Mouse (Mus musculus) limb, embryonic 13.5 days (tissue): ENCODE results near the gene Eif3k. TPM values are rescaled to one million over a fixed set of nuclear protein-coding genes. Genes with fewer than 3 reads are reported as not detected.
A peak's percentile ranks its signal among the peaks of the same experiment; 100 is the strongest.

ENCODE experiments used
- ATAC-seq: fragments of 200-750 bp; cut with Nextera tagmentation; 2 replicates; pipeline ENCODE4 v1.8.0; 2017; ENCODE audit warnings: low read depth, moderate number of reproducible peaks, moderate TSS enrichment; ENCODE audit not compliant: low FRiP score
- H3K27ac ChIP-seq: fragments of 300-500 bp; sonication (generic); 2 replicates; pipeline ENCODE4 v1.5.1; 2015; ENCODE audit warnings: inconsistent platforms, mild to moderate bottlenecking, moderate library complexity
- H3K27me3 ChIP-seq: fragments of 300-500 bp; sonication (generic); 2 replicates; pipeline ENCODE4 v1.6.1; 2015; ENCODE audit warnings: mild to moderate bottlenecking, inconsistent platforms
- H3K36me3 ChIP-seq: fragments of 300-500 bp; sonication (generic); 2 replicates; pipeline ENCODE4 v1.6.1; 2015; ENCODE audit warnings: inconsistent platforms, mild to moderate bottlenecking, moderate library complexity
- H3K4me1 ChIP-seq: fragments of 300-500 bp; sonication (generic); 2 replicates; pipeline ENCODE4 v1.6.1; 2015; ENCODE audit warnings: inconsistent platforms
- H3K4me2 ChIP-seq: fragments of 300-500 bp; sonication (generic); replicated peaks from 2 replicates; pipeline ENCODE4 v1.6.1; 2015; ENCODE audit warnings: inconsistent platforms, mild to moderate bottlenecking, moderate library complexity
- H3K4me3 ChIP-seq: fragments of 300-500 bp; sonication (generic); 2 replicates; pipeline ENCODE4 v1.5.1; 2015; ENCODE audit warnings: moderate library complexity, mild to moderate bottlenecking, inconsistent platforms
- H3K9ac ChIP-seq: fragments of 300-500 bp; sonication (generic); 2 replicates; pipeline ENCODE4 v1.6.1; 2015; ENCODE audit warnings: mild to moderate bottlenecking, inconsistent platforms
- H3K9me3 ChIP-seq: fragments of 300-500 bp; sonication (generic); 2 replicates; pipeline ENCODE4 v1.6.1; 2016; ENCODE audit warnings: inconsistent platforms
- WGBS: fragments of 180-500 bp; shearing (Covaris S2); methylation state at CpG from one replicate; pipeline ENCODE4 v1.1.7; 2015; 5-methylcytosine and 5-hydroxymethylcytosine counted together
- polyA plus RNA-seq: library from polyadenylated mRNA; unstranded; fragments of >200 nt; fragmentation: Nextera tagmentation; extraction: Ambion mirVana; gene quantifications from 2 replicates; pipeline ENCODE4 v1.2.1, GENCODE M21; 2015

Gene Eif3k
- polyA plus RNA-seq, 1 experiment from 2014 or later: 422 TPM

DNA sequence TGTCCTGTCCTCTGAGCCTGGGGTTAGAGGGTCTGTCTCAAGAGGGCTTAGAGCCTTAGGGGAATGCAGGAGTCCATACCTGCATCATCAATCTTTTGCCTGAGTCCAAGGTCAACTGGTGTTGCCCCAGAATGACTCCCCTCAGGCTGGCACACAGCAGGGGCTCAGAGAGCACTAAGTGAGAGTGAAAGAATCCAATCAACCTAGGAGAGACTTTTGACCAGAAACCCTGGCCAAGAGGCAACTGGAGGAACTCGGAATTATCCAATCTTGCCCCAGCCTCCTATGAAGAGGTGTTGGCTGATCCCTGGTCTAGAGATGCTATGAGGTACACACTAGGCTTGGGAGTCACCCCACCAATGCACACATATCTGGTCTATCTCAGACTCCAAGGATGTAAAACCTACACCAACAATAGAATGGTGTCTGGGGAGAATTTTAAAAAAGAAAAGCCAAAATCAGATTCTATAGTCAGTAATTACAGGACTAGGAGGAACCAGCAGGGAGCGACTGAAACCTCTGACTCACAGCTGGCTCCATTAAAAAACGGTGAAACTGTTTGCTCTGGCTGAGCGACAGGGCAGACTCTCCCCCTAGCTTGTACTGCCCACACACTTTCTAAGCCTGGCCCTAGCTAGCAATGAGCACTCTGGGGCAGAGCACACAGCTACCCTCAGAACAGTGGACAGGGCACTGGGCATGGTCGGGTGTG, 51.2 kb downstream of the Eif3k start:
- H3K4me1 ChIP-seq: peaks cover 56% of the 10 kb centered on the region
- H3K4me2 ChIP-seq: no peak overlapping the region; the same call in none of the 2 replicates
- peak overlapping the region; percentile 80 for H3K27ac ChIP-seq
- no peak overlapping the region for H3K4me3 ChIP-seq
- H3K9ac ChIP-seq: 0 out of 2 replicates have a peak overlapping the region, but pooled peaks have one; percentile 13
- no peak for ATAC-seq
- no peaks in the 10 kb centered on the region for H3K9me3 ChIP-seq
- peaks cover 17% of the 10 kb centered on the region for H3K36me3 ChIP-seq
- 43% methylated on average over 5 of the region's 5 CpGs for WGBS
- H3K27me3 ChIP-seq: no peaks in the 10 kb centered on the region

DNA sequence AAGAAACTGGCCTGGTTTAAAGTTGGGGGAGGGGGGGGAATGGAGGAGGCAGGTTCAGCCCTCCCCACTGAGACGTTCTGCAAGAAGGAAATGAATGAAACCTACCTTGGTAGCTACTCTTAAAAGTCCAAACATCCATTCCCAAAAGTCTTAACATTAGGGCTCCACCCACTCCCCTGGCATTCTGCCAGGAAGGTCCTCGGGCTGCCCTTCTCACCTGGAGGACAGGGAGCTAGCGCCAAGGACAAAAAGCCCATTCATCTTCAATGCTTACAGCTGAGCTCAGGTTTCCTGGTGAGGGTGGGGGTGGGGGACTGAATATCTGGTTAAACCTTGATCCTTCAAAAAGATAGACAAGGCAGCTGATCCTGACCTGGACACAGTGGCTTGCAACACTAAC, 52.3 kb downstream of the Eif3k start:
- ATAC-seq: no peak
- Histone ChIP-seq H3K4me2 (peak overlapping the region; percentile 5; the same call in 1 of the 2 replicates), H3K9me3 (no peaks in the 10 kb centered on the region), H3K9ac (no peak overlapping the region), H3K27me3 (no peaks in the 10 kb centered on the region), H3K4me3 (no peak overlapping the region), H3K36me3 (peaks cover 10% of the 10 kb centered on the region), H3K27ac (peak overlapping the region; percentile 80), H3K4me1 (peaks cover 67% of the 10 kb centered on the region)
- WGBS: 32% methylated on average over 3 of the region's 3 CpGs

- WGBS: 71% methylated on average over 2 of the region's 2 CpGs
- no peak overlapping the region for H3K9ac ChIP-seq
- peaks cover 83% of the 10 kb centered on the region for H3K4me1 ChIP-seq
- no peak overlapping the region for H3K4me3 ChIP-seq
- H3K27me3 ChIP-seq: no peaks in the 10 kb centered on the region
- H3K36me3 ChIP-seq: peaks cover 7% of the 10 kb centered on the region; the same call in 1 of the 2 replicates
- H3K4me2 ChIP-seq: no peak overlapping the region
- ATAC-seq: no peak
- no peaks in the 10 kb centered on the region for H3K9me3 ChIP-seq
- H3K27ac ChIP-seq: peak overlapping the region; percentile 96
Observed at GRCm38 (mm10) chr7:28926172-28926571, 55.5 kb downstream of the Eif3k start.

DNA sequence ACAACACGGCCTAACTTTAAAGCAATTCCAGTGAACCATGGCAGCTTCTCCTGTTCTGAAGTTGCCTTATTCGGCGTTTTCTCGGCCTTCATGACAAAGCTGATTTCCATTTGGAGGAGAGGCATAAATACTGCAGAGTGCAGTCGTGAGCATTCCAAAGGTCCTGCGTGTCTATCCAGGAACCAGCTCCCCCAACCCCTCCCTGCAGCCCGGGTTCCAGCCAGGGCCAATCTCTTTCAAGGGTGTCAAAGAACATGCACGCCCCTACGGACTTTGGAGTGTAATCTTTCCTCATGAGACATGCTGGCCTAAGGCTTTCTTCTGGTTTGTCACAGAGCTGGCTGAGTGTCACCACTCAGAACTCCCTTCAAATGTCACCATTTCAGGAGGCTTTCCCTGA, 56.3 kb downstream of the Eif3k start:
- WGBS: 24% methylated on average over 9 of the region's 9 CpGs
- 0 out of 2 replicates have a peak, but pooled peaks have one; percentile 37 for ATAC-seq
- peaks cover 83% of the 10 kb centered on the region for H3K4me1 ChIP-seq
- H3K36me3 ChIP-seq: peaks cover 8% of the 10 kb centered on the region; the same call in 1 of the 2 replicates
- H3K9me3 ChIP-seq: no peaks in the 10 kb centered on the region
- no peaks in the 10 kb centered on the region for H3K27me3 ChIP-seq
- H3K9ac ChIP-seq: peak overlapping the region; percentile 35; the same call in 1 of the 2 replicates
- H3K27ac ChIP-seq: peak overlapping the region; percentile 96
- H3K4me3 ChIP-seq: no peak overlapping the region
- 0 out of 2 replicates have a peak overlapping the region, but pooled peaks have one; percentile 10 for H3K4me2 ChIP-seq

GRCm38 (mm10) chr7:28924802-28925201, 56.9 kb downstream of the Eif3k start:
- H3K27me3 ChIP-seq: no peaks in the 10 kb centered on the region
- H3K9ac ChIP-seq: peak overlapping the region; percentile 35; the same call in 1 of the 2 replicates
- 0 out of 2 replicates have a peak overlapping the region, but pooled peaks have one; percentile 48 for H3K4me2 ChIP-seq
- peak overlapping the region; percentile 96 for H3K27ac ChIP-seq
- ATAC-seq: no peak
- peaks cover 83% of the 10 kb centered on the region for H3K4me1 ChIP-seq
- no peak overlapping the region for H3K4me3 ChIP-seq
- 72% methylated on average over 3 of the region's 3 CpGs for WGBS
- H3K9me3 ChIP-seq: no peaks in the 10 kb centered on the region
- peaks cover 8% of the 10 kb centered on the region; the same call in 1 of the 2 replicates for H3K36me3 ChIP-seq

GRCm38 (mm10) chr7:28923865-28924291, 57.8 kb downstream of the Eif3k start:
- peak overlapping the region; percentile 48 for H3K4me2 ChIP-seq
- ATAC-seq: peak; percentile 70
- 3% methylated on average over 4 of the region's 4 CpGs for WGBS

DNA sequence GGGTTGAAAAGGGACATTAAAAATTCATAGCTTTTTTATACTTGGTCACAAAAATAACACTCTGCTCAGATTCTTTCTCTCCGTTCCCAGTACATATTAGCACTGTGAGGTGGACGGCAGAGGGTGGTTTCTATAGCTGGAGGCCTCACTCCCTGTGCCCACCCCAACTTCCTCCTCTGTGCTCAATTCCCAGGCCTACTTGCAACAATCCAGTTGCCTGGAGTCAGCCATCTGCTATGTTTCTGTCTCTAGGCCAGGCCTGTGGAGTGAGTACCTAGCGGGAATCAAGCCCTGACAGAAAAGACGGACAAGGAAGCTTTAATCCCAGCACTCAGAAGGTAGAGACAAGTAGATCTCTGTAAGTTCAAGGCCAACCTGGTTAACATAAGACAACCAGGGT, 59.1 kb downstream of the Eif3k start:
- Histone ChIP-seq H3K36me3 (peaks cover 22% of the 10 kb centered on the region), H3K4me1 (peaks cover 89% of the 10 kb centered on the region), H3K27me3 (no peaks in the 10 kb centered on the region), H3K4me2 (no peak overlapping the region), H3K4me3 (no peak overlapping the region), H3K9ac (no peak overlapping the region), H3K27ac (peak overlapping the region; percentile 96), H3K9me3 (no peaks in the 10 kb centered on the region)
- no peak for ATAC-seq
- WGBS: 49% methylated on average over 4 of the region's 4 CpGs

More at GRCm38 (mm10) chr7:28923865-28924291, 57.8 kb downstream of the Eif3k start:
- H3K27me3 ChIP-seq: no peaks in the 10 kb centered on the region
- peak overlapping the region; percentile 96 for H3K27ac ChIP-seq
- 0 out of 2 replicates have a peak overlapping the region, but pooled peaks have one; percentile 1 for H3K4me3 ChIP-seq
- H3K9me3 ChIP-seq: no peaks in the 10 kb centered on the region
- H3K9ac ChIP-seq: peak overlapping the region; percentile 56; the same call in 1 of the 2 replicates
- peaks cover 10% of the 10 kb centered on the region for H3K36me3 ChIP-seq
- H3K4me1 ChIP-seq: peaks cover 83% of the 10 kb centered on the region

DNA sequence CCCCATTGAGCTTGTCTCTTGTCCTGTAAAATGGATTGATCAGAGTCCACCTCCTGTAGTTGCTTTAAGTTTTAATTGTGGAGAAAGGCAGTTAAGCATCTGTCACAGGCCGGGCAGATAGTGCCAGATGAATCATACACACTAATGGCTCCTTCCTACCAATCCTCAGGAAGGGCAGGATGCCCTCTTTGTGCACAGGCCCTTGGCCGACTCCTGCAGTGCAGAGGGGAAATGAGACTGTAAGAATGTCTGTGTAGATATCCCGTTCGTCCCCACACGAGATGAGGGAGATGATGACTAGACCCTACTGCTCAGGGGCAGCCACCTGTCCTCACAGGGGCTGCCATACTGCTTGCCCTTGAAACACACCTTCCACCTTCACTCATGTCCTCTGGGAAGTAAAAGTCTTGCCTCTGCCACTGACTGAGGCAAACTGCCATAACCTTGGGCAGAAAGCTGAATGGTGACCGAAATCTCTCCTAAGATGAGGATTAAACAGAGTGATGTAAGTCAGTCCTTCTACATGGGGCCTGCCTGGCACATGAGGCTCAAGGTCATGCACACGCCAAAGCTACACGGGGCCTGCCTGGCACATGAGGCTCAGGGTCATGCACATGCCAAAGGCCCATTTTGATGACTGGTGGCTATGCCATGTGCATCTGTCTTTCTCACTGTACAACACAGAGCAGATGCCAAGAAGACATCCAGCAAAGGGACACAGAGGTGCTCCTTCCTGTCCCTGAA, 59.8 kb downstream of the Eif3k start:
- 84% methylated on average over 8 of the region's 8 CpGs for WGBS
- H3K4me3 ChIP-seq: no peak overlapping the region
- H3K4me1 ChIP-seq: peaks cover 96% of the 10 kb centered on the region
- no peak overlapping the region for H3K4me2 ChIP-seq
- peak overlapping the region; percentile 96 for H3K27ac ChIP-seq
- H3K9me3 ChIP-seq: no peaks in the 10 kb centered on the region
- no peak for ATAC-seq
- H3K36me3 ChIP-seq: peaks cover 29% of the 10 kb centered on the region
- H3K9ac ChIP-seq: no peak overlapping the region
- H3K27me3 ChIP-seq: no peaks in the 10 kb centered on the region

Other genes with a start within 250 kb of the Eif3k start
- gene Mrps12, start 240.0 kb downstream of the Eif3k start, polyA plus RNA-seq: 113 and 114 TPM in 2 replicates
- gene Sars2, start 239.9 kb downstream of the Eif3k start, polyA plus RNA-seq: 26.7 and 30.4 TPM in 2 replicates
- gene Ccer2, start 225.7 kb downstream of the Eif3k start, polyA plus RNA-seq: not detected in 2 replicates
- 85.8 and 87.8 TPM in 2 replicates for gene Sirt2, start 215.1 kb downstream of the Eif3k start, polyA plus RNA-seq
- gene Nfkbib, start 214.4 kb downstream of the Eif3k start, polyA plus RNA-seq: 41.7 and 46.0 TPM in 2 replicates
- 3.1 and 3.6 TPM in 2 replicates for gene Rinl, start 192.9 kb downstream of the Eif3k start, polyA plus RNA-seq
- 284 and 285 TPM in 2 replicates for gene Hnrnpl, start 173.3 kb downstream of the Eif3k start, polyA plus RNA-seq
- gene Ech1, start 156.6 kb downstream of the Eif3k start, polyA plus RNA-seq: 155 TPM in 2 replicates
- gene Lgals4, start 148.0 kb downstream of the Eif3k start, polyA plus RNA-seq: 9.6 and 10.3 TPM in 2 replicates
- 7.6 and 10.3 TPM in 2 replicates for gene Lgals7, start 118.0 kb downstream of the Eif3k start, polyA plus RNA-seq
- gene Capn12, start 100.4 kb downstream of the Eif3k start, polyA plus RNA-seq: 0.94 and 0.97 TPM in 2 replicates
- gene Actn4, start 19.5 kb downstream of the Eif3k start, polyA plus RNA-seq: 270 and 300 TPM in 2 replicates
- 9.5 and 10.0 TPM in 2 replicates for gene Map4k1, start 186 bp upstream of the Eif3k start, polyA plus RNA-seq
- gene Ryr1, start 143.3 kb upstream of the Eif3k start, polyA plus RNA-seq: 7.9 and 8.5 TPM in 2 replicates
- 0.56 and 0.69 TPM in 2 replicates for gene Rasgrp4, start 153.0 kb upstream of the Eif3k start, polyA plus RNA-seq
- gene Fam98c, start 174.4 kb upstream of the Eif3k start, polyA plus RNA-seq: 11.5 and 12.5 TPM in 2 replicates
- 0.47 and 0.50 TPM in 2 replicates for gene Ggn, start 188.3 kb upstream of the Eif3k start, polyA plus RNA-seq
- 4.2 and 4.4 TPM in 2 replicates for gene Spred3, start 188.5 kb upstream of the Eif3k start, polyA plus RNA-seq
- gene Psmd8, start 198.8 kb upstream of the Eif3k start, polyA plus RNA-seq: 270 and 272 TPM in 2 replicates
- 0.46 and 0.51 TPM in 2 replicates for gene Catsperg1, start 232.2 kb upstream of the Eif3k start, polyA plus RNA-seq